Mouse (Mus musculus) kidney, embryonic 15.5 days (tissue): ENCODE measurements at regions not wholly inside any gene's neighbourhood (a gene's known extent, or its start where the extent isn't known, plus 50 kb on each side); places are given as distances from the start of the nearest gene placed in this dataset.

Experiments used
- ATAC-seq: fragments of 200-750 bp; cut with Nextera tagmentation; replicated peaks from 2 replicates; pipeline ENCODE4 v1.8.0; 2017; ENCODE audit warnings: moderate TSS enrichment; ENCODE audit not compliant: low FRiP score
- H3K27ac ChIP-seq: fragments of 300-500 bp; sonication (generic); 2 replicates; pipeline ENCODE4 v1.5.1; 2015; ENCODE audit warnings: mild to moderate bottlenecking, inconsistent platforms
- H3K27me3 ChIP-seq: fragments of 300-500 bp; sonication (generic); 2 replicates; pipeline ENCODE4 v1.6.1; 2015; ENCODE audit warnings: inconsistent platforms
- H3K36me3 ChIP-seq: fragments of 300-500 bp; sonication (generic); 2 replicates; pipeline ENCODE4 v1.6.1; 2015; ENCODE audit warnings: inconsistent platforms
- H3K4me1 ChIP-seq: fragments of 300-500 bp; sonication (generic); 2 replicates; pipeline ENCODE4 v1.6.1; 2015; ENCODE audit warnings: inconsistent platforms
- H3K4me2 ChIP-seq: fragments of 300-500 bp; sonication (generic); 2 replicates; pipeline ENCODE4 v1.6.1; 2015; ENCODE audit warnings: moderate library complexity, mild to moderate bottlenecking, inconsistent platforms
- H3K4me3 ChIP-seq: fragments of 300-500 bp; sonication (generic); replicated peaks from 2 replicates; pipeline ENCODE4 v1.5.1; 2015; ENCODE audit warnings: mild to moderate bottlenecking, inconsistent platforms
- H3K9ac ChIP-seq: fragments of 300-500 bp; sonication (generic); 2 replicates; pipeline ENCODE4 v1.6.1; 2015; ENCODE audit warnings: mild to moderate bottlenecking, inconsistent platforms
- H3K9me3 ChIP-seq: fragments of 300-500 bp; sonication (generic); replicated peaks from 2 replicates; pipeline ENCODE4 v1.6.1; 2016; ENCODE audit warnings: inconsistent platforms
- WGBS: fragments of 180-500 bp; shearing (Covaris S2); methylation state at CpG from one replicate; pipeline ENCODE4 v1.1.7; 2015; ENCODE audit warnings: mixed read lengths; 5-methylcytosine and 5-hydroxymethylcytosine counted together

DNA sequence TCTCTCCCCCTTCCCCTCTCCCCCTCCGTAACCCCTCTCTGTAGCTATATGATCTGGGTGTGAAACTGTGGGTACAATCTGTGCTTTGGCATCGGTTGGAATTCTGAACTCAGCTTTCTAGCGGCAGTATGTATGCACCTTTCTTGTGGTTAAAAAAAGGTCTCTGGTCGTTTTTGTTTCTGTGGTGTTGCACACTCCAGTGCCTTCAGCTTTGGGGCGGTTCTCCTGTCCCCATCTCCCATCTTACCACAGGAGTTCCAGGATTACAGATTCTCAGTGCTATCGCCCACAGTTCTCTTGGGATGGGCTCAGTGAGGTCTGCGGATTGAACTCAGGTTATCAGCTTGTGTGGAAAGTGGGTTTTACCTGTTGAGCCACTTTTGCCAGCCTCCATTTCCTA is 248.5 kb upstream of the Tnp1 start:
- Histone ChIP-seq H3K36me3 (no peaks in the 10 kb centered on the region), H3K4me2 (no peak overlapping the region), H3K4me3 (no peak overlapping the region), H3K27me3 (no peaks in the 10 kb centered on the region), H3K27ac (no peak overlapping the region), H3K9me3 (no peaks in the 10 kb centered on the region), H3K4me1 (0 out of 2 replicates have a peak, but pooled peaks cover 7% of the 10 kb centered on the region), H3K9ac (no peak overlapping the region)
- 65% methylated on average over 7 of the region's 7 CpGs for WGBS
- no peak for ATAC-seq

DNA sequence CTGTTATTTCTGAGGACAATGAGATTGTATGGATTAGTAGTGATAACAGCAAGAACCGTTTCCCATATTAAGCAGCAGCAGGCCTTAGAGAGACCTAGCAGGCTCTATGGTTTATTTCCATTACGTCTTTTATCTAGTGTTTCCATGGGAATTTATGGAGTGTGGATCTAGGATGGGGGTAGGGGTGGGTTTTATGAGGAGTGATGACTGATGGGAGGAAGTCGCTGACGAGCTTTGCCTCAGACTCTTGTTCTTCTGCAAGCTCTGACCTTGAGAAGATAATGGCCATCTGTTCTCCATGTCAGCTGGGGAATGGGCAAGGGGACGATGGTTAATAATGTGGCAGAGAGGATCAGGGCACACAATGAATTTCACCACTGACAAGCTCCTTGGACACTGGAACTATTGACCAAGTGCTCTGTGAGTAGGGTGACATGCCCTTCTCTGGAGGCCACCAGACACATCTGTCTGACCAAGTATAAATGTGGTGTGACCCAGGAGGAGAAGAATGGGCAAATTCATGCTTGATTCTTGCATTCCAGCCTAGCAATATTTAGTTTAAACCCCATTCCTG is 243.9 kb upstream of the Tnp1 start:
- ATAC-seq, result no peak

DNA sequence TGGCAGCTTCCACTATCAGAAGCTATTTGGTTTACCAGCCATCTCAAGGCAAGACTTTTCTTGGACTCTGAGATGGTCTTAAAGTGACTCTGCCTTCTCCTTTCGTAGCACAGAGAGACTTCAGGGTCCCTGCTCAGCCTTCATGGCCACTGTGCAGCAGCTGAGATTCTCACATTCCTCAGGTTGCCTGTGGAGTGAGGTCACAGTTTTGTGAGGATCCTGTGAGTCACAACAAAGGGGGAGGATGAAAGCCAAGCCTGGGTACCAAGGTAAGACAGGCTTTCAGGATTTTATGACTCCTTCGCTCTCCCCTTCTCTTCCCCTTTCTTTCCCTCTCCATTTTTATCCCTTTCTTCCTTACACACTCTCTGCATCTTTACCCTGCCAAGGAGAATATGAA is 241.6 kb upstream of the Tnp1 start:
- Histone ChIP-seq H3K4me2 (no peak overlapping the region), H3K36me3 (no peaks in the 10 kb centered on the region), H3K27ac (no peak overlapping the region), H3K9ac (no peak overlapping the region), H3K9me3 (no peaks in the 10 kb centered on the region), H3K27me3 (no peaks in the 10 kb centered on the region), H3K4me3 (no peak overlapping the region), H3K4me1 (no peaks in the 10 kb centered on the region)
- 71% methylated on average over 2 of the region's 2 CpGs for WGBS
- ATAC-seq, result no peak

More for the DNA sequence above, 243.9 kb upstream of the Tnp1 start:
- Histone ChIP-seq H3K27ac (no peak overlapping the region), H3K4me3 (no peak overlapping the region), H3K36me3 (no peaks in the 10 kb centered on the region), H3K27me3 (no peaks in the 10 kb centered on the region), H3K4me1 (0 out of 2 replicates have a peak, but pooled peaks cover 4% of the 10 kb centered on the region), H3K9ac (no peak overlapping the region), H3K4me2 (no peak overlapping the region), H3K9me3 (no peaks in the 10 kb centered on the region)
- 36% methylated on average over 5 of the region's 5 CpGs for WGBS

DNA sequence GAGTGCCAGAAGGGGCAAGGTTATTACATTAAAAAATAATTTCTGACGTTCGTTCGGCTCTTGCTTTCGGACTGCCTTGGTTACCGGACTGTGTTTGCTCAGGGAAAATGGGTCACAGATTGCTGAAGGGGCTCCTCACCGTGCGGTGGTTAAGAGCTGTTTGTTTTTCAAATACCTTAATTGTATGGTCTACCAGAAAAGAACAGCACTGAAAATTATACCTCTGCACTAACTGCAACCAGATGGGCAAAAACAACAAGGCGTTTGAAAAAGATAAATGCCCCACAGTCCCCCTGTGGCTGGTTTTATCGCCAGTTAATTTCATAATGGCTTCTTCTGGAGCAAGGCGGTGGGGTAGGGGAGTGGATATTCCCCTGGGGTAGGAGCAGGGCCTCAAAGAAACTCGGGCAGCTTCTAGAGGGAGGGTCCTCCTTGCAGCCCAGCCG is 236.2 kb upstream of the Tnp1 start:
- H3K9me3 ChIP-seq, result no peaks in the 10 kb centered on the region
- no peak overlapping the region for H3K4me3 ChIP-seq
- H3K27ac ChIP-seq, result no peak overlapping the region
- WGBS, result 40% methylated on average over 12 of the region's 12 CpGs
- H3K9ac ChIP-seq, result no peak overlapping the region
- H3K27me3 ChIP-seq, result no peaks in the 10 kb centered on the region
- ATAC-seq, result no peak
- H3K4me2 ChIP-seq, result no peak overlapping the region
- no peaks in the 10 kb centered on the region for H3K36me3 ChIP-seq
- 0 out of 2 replicates have a peak, but pooled peaks cover 2% of the 10 kb centered on the region for H3K4me1 ChIP-seq

DNA sequence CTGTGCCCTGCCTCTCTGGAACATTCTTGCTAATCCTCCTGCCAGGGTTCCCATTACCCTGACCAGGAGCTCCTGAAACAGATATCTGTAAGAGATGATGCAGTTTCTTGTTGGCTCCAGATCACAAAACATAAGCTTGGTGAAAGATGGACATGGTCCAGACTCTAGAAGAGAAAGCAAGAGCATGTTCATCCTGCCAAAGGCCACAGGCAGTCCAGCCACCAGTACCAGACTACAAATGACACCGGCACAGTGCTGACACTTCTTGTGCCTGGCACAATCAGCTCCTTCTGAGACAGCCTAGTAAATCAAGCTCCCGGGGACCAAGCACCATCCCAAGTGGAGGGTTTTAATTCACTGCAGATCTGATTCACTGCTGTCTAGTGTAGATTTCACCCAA is 228.3 kb upstream of the Tnp1 start:
- Histone ChIP-seq H3K27ac (no peak overlapping the region), H3K9ac (no peak overlapping the region), H3K9me3 (no peaks in the 10 kb centered on the region), H3K27me3 (no peaks in the 10 kb centered on the region), H3K4me1 (0 out of 2 replicates have a peak, but pooled peaks cover 3% of the 10 kb centered on the region), H3K4me3 (no peak overlapping the region), H3K36me3 (no peaks in the 10 kb centered on the region), H3K4me2 (no peak overlapping the region)
- 32% methylated on average over 2 of the region's 2 CpGs for WGBS
- no peak for ATAC-seq

DNA sequence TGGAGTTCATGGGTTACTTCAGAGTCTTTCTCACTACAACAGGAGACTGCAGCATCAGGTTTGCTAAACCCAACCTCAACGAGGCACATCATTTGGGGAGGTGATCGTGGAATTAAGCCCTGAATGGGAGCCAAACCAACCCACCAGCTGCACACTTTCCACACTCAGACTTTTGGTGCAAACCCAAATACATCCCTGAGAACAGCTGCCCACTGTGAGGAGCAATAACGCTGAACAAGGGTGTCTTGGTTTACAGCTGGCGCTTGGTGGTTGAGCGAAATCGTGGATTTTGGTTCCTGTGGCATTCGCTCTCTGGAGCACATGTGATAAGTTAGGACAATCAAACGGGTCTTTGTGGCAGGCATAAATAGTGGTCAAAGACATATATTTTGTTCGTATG is 226.6 kb upstream of the Tnp1 start:
- no peak for ATAC-seq
- Histone ChIP-seq H3K4me2 (no peak overlapping the region), H3K27ac (no peak overlapping the region), H3K4me1 (0 out of 2 replicates have a peak, but pooled peaks cover 3% of the 10 kb centered on the region), H3K27me3 (no peaks in the 10 kb centered on the region), H3K9me3 (no peaks in the 10 kb centered on the region), H3K9ac (no peak overlapping the region), H3K36me3 (no peaks in the 10 kb centered on the region), H3K4me3 (no peak overlapping the region)
- 87% methylated on average over 9 of the region's 9 CpGs for WGBS

DNA sequence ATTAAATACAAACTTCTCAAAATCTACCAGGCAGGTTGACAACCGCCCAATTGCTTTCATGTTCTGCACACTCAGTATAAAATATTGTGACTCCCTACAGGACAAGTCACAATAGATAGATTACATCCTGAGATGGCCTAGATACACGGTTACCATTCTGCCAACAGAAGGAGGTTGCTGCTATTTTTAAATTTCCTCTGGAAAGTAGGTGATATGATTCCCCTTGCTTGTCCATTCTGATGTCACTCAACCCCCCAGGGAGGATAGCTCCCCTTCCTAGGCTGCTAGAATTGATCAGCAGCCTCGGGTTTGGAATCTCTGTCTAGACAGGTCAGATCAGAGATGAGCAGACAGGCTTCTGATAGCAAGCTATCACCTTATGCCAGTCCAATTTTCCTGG is 221.2 kb upstream of the Tnp1 start:
- Histone ChIP-seq H3K27me3 (no peaks in the 10 kb centered on the region), H3K36me3 (no peaks in the 10 kb centered on the region), H3K9me3 (no peaks in the 10 kb centered on the region), H3K4me2 (no peak overlapping the region), H3K9ac (no peak overlapping the region), H3K4me3 (no peak overlapping the region), H3K27ac (no peak overlapping the region), H3K4me1 (no peaks in the 10 kb centered on the region)
- WGBS, result 60% methylated on average over 3 of the region's 3 CpGs
- no peak for ATAC-seq

DNA sequence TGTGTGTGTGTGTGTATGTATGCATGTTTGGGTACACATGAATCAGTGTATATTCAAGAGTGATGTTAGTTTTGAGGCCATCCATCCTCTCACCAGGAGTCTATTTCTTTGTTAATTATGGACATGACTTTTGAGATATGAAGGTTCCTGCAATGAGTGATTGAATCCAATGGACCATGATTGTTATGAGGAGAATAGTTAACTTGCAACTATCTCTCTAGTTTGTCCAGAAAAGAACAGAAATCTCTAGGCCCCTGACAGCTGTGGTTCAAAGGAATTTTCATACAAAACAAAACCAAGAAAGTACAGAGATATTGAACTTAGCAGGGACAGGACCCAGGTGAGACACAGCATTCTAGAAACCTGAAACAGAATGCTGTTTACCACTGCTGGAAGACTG is 217.9 kb upstream of the Tnp1 start:
- Histone ChIP-seq H3K4me2 (no peak overlapping the region), H3K27ac (no peak overlapping the region), H3K9me3 (no peaks in the 10 kb centered on the region), H3K36me3 (no peaks in the 10 kb centered on the region), H3K4me3 (no peak overlapping the region), H3K4me1 (no peaks in the 10 kb centered on the region), H3K9ac (no peak overlapping the region), H3K27me3 (no peaks in the 10 kb centered on the region)
- ATAC-seq, result no peak

DNA sequence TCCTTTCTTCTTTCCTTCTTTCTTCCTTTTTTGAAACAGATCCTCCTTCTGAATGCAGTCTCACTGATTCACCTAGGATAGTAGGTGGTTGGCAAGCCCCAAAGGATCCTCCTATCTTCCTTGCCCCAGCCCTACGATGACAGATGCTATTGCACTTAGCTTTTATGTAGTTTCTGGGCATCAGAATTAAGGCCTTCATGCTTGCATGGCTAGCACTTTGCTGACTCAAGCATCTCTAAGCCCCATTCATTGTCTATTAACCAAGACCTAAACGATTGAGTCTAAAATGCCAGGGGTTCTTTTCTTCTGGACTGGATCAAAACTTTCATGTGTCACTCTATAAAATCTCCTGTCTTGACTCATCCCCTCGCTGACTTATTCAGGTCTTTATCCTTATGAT is 217.3 kb upstream of the Tnp1 start:
- Histone ChIP-seq H3K4me2 (no peak overlapping the region), H3K4me3 (no peak overlapping the region), H3K9ac (no peak overlapping the region), H3K27me3 (no peaks in the 10 kb centered on the region), H3K27ac (no peak overlapping the region), H3K4me1 (no peaks in the 10 kb centered on the region), H3K36me3 (no peaks in the 10 kb centered on the region), H3K9me3 (no peaks in the 10 kb centered on the region)
- ATAC-seq, result no peak
- WGBS, result 73% methylated on average over 3 of the region's 3 CpGs

DNA sequence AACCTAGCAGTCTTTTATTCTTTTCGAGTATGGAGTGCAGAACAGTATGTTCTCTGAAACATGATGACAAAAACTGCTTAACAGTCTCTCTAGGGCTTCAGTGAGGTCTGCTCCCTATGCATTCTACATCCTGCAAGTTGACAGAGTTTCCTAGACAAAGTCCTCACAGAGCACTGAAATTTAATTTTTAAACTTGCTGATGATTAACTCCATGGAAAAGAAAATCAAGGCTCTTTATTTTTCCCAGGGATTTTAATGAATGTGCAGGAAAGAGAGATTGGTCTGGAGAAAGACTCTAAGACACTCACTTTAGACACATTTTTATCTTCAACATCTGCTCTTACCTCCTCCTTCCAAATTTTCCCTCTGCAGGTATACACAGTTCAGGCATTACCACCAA is 214.9 kb upstream of the Tnp1 start:
- no peaks in the 10 kb centered on the region for H3K4me1 ChIP-seq
- no peak overlapping the region for H3K4me2 ChIP-seq
- H3K36me3 ChIP-seq, result no peaks in the 10 kb centered on the region
- H3K27me3 ChIP-seq, result no peaks in the 10 kb centered on the region
- no peak overlapping the region for H3K4me3 ChIP-seq
- no peak overlapping the region for H3K9ac ChIP-seq
- 82% methylated on average over 1 of the region's 1 CpGs for WGBS
- H3K9me3 ChIP-seq, result no peaks in the 10 kb centered on the region
- no peak for ATAC-seq
- no peak overlapping the region for H3K27ac ChIP-seq

DNA sequence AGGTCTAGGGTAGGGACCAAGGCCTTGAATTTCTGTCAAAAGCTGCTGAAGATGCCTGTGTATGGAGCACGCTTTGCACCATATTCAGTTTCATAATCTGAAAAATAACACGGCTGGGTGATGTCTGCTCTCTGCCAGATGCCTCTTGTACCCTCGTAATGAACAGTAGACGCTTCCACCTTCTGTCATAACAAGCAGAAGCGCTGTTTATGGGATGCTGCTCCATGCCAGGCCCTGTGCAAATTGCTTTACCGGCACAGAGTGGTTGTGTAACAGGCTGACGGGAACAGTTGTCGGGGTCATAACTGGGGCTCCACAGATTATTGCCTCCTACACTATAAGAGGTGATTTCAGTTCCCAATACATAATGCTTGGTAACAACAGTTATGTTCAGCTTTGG is 211.5 kb upstream of the Tnp1 start:
- H3K27me3 ChIP-seq, result no peaks in the 10 kb centered on the region
- no peak for ATAC-seq
- 93% methylated on average over 8 of the region's 8 CpGs for WGBS

DNA sequence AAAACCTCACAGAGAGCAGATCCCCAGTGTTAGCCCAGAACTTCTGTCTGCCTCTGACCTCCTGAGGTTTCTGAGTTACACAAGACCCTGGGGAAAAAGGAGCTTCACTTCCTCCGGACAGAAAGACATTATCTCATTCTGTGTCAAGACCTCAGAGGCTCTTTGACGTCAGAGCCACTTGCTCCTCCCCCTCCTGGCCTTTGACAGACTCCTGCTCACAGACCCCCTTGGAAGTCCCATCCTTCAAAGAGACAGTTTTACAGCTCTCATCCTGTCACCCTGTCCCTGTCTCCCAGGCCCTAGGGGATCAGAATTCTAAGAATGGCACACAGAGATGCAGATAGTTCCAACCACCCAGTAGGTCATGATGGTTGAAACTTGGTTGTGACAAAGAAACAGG is 206.2 kb upstream of the Tnp1 start:
- H3K4me2 ChIP-seq, result no peak overlapping the region
- H3K9ac ChIP-seq, result no peak overlapping the region
- peaks cover 15% of the 10 kb centered on the region; the same call in 1 of the 2 replicates for H3K4me1 ChIP-seq
- peak; percentile 33; the same call in 1 of the 2 replicates for ATAC-seq
- WGBS, result 2% methylated on average over 2 of the region's 2 CpGs
- no peaks in the 10 kb centered on the region for H3K27me3 ChIP-seq
- no peaks in the 10 kb centered on the region for H3K9me3 ChIP-seq
- 0 out of 2 replicates have a peak overlapping the region, but pooled peaks have one; percentile 27 for H3K27ac ChIP-seq
- H3K36me3 ChIP-seq, result no peaks in the 10 kb centered on the region
- no peak overlapping the region for H3K4me3 ChIP-seq

More for the DNA sequence above, 211.5 kb upstream of the Tnp1 start:
- Histone ChIP-seq H3K36me3 (no peaks in the 10 kb centered on the region), H3K27ac (no peak overlapping the region), H3K9me3 (no peaks in the 10 kb centered on the region), H3K4me1 (0 out of 2 replicates have a peak, but pooled peaks cover 5% of the 10 kb centered on the region), H3K4me2 (no peak overlapping the region), H3K9ac (no peak overlapping the region), H3K4me3 (no peak overlapping the region)
